Mouse (Mus musculus): ENCODE measurements around the gene Trub1.

- TF ChIP-seq CTCF (IDR thresholded peaks at IDR 0.05; ENCODE audit: low read depth, low read length) (no peak), POLR2A (IDR thresholded peaks at IDR 0.05; ENCODE audit: extremely low read depth, insufficient read depth, low read length) (no peak)
Measured at GRCm38 (mm10) chr19:57479886-57480655, 27.4 kb downstream of the Trub1 start.
